Mouse (Mus musculus) hindbrain, embryonic 12.5 days (tissue): ENCODE data around the gene AL731706.1. TPM values are rescaled to one million over a fixed set of nuclear protein-coding genes. Genes with fewer than 3 reads are reported as not detected.
A peak's percentile ranks its signal among the peaks of the same experiment; 100 is the strongest.
"Not testable (repeated sequence)": the region's sequence is repeated elsewhere in the genome, so short reads cannot be mapped to it uniquely, and the experiment has no call there.

Experiments used
- ATAC-seq: fragments of 200-750 bp; cut with Nextera tagmentation; 2 replicates; pipeline ENCODE4 v1.8.0; 2017; ENCODE audit warnings: moderate TSS enrichment; ENCODE audit not compliant: low FRiP score
- H3K27ac ChIP-seq: fragments of 300-500 bp; sonication (generic); 2 replicates; pipeline ENCODE4 v1.5.1; 2016; ENCODE audit warnings: mild to moderate bottlenecking
- H3K27me3 ChIP-seq: fragments of 300-500 bp; sonication (generic); 2 replicates; pipeline ENCODE4 v1.6.1; 2016; ENCODE audit warnings: mild to moderate bottlenecking
- H3K36me3 ChIP-seq: fragments of 300-500 bp; sonication (generic); 2 replicates; pipeline ENCODE4 v1.6.1; 2016; ENCODE audit warnings: mild to moderate bottlenecking
- H3K4me1 ChIP-seq: fragments of 300-500 bp; sonication (generic); 2 replicates; pipeline ENCODE4 v1.6.1; 2016
- H3K4me2 ChIP-seq: fragments of 300-500 bp; sonication (generic); replicated peaks from 2 replicates; pipeline ENCODE4 v1.6.1; 2016; ENCODE audit warnings: mild to moderate bottlenecking
- H3K4me3 ChIP-seq: fragments of 300-500 bp; sonication (generic); 2 replicates; pipeline ENCODE4 v1.5.1; 2016; ENCODE audit warnings: mild to moderate bottlenecking
- H3K9ac ChIP-seq: fragments of 300-500 bp; sonication (generic); 2 replicates; pipeline ENCODE4 v1.6.1; 2016; ENCODE audit warnings: mild to moderate bottlenecking, moderate library complexity
- H3K9me3 ChIP-seq: fragments of 300-500 bp; sonication (generic); replicated peaks from 2 replicates; pipeline ENCODE4 v1.6.1; 2016; ENCODE audit warnings: mild to moderate bottlenecking
- WGBS: fragments of 180-500 bp; shearing (Covaris S2); methylation state at CpG from one replicate; pipeline ENCODE4 v1.1.7; 2016; 5-methylcytosine and 5-hydroxymethylcytosine counted together
- polyA plus RNA-seq: library from polyadenylated mRNA; unstranded; fragments of >200 nt; fragmentation: Nextera tagmentation; extraction: Ambion mirVana; gene quantifications from 2 replicates; pipeline ENCODE4 v1.2.1, GENCODE M21; 2016

The AL731706.1 gene
- polyA plus RNA-seq, 1 experiment from 2014 or later, result 30.3 TPM

- no peaks in the 10 kb centered on the region for H3K36me3 ChIP-seq
- no peak overlapping the region for H3K27ac ChIP-seq
- H3K4me1 ChIP-seq, result peaks cover 5% of the 10 kb centered on the region; the same call in 1 of the 2 replicates
- no peaks in the 10 kb centered on the region for H3K9me3 ChIP-seq
- H3K27me3 ChIP-seq, result no peaks in the 10 kb centered on the region
- no peak overlapping the region for H3K9ac ChIP-seq
- no peak overlapping the region for H3K4me3 ChIP-seq
- no peak overlapping the region for H3K4me2 ChIP-seq
- WGBS, result 78% methylated on average over 2 of the region's 2 CpGs
- no peak for ATAC-seq
Measured at GRCm38 (mm10) chr2:136896131-136896530, 4.9 kb upstream of the AL731706.1 start.

GRCm38 (mm10) chr2:136894494-136894893 lies 3.3 kb upstream of the AL731706.1 start:
- no peak for ATAC-seq

GRCm38 (mm10) chr2:136891951-136892371 lies 772 bp upstream of the AL731706.1 start:
- peak overlapping the region; percentile 95 for H3K27ac ChIP-seq
- no peaks in the 10 kb centered on the region for H3K27me3 ChIP-seq
- H3K4me2 ChIP-seq, result peak overlapping the region; percentile 55
- H3K4me3 ChIP-seq, result peak overlapping the region; percentile 80
- peaks cover 12% of the 10 kb centered on the region; the same call in 1 of the 2 replicates for H3K4me1 ChIP-seq
- no peaks in the 10 kb centered on the region for H3K9me3 ChIP-seq
- peak; percentile 82 for ATAC-seq
- H3K9ac ChIP-seq, result peak overlapping the region; percentile 62
- no peaks in the 10 kb centered on the region for H3K36me3 ChIP-seq
- WGBS, result under 1% methylated on average over 23 of the region's 23 CpGs

More at GRCm38 (mm10) chr2:136894494-136894893, 3.3 kb upstream of the AL731706.1 start:
- 70% methylated on average over 2 of the region's 2 CpGs for WGBS
- no peak overlapping the region for H3K9ac ChIP-seq
- no peak overlapping the region for H3K4me3 ChIP-seq
- H3K36me3 ChIP-seq, result no peaks in the 10 kb centered on the region
- no peak overlapping the region for H3K27ac ChIP-seq
- no peak overlapping the region for H3K4me2 ChIP-seq
- no peaks in the 10 kb centered on the region for H3K9me3 ChIP-seq
- peaks cover 10% of the 10 kb centered on the region; the same call in 1 of the 2 replicates for H3K4me1 ChIP-seq
- H3K27me3 ChIP-seq, result no peaks in the 10 kb centered on the region

GRCm38 (mm10) chr2:136890716-136891067 lies 497 bp downstream of the AL731706.1 start:
- H3K9me3 ChIP-seq, H3K36me3 ChIP-seq, H3K27me3 ChIP-seq: not testable (repeated sequence)
- Histone ChIP-seq H3K4me2 (peak overlapping the region; percentile 50), H3K4me3 (peak overlapping the region; percentile 80), H3K9ac (peak overlapping the region; percentile 80), H3K27ac (peak overlapping the region; percentile 95), H3K4me1 (peaks cover 12% of the 10 kb centered on the region; the same call in 1 of the 2 replicates)
- 6% methylated on average over 15 of the region's 15 CpGs for WGBS
- peak; percentile 77 for ATAC-seq

GRCm38 (mm10) chr2:136886846-136887245 lies 4.3 kb downstream of the AL731706.1 start:
- 74% methylated on average over 4 of the region's 4 CpGs for WGBS

GRCm38 (mm10) chr2:136885579-136885978 lies 5.6 kb downstream of the AL731706.1 start, which contains the start of gene AL731706.2:
Gene AL731706.2 (minus strand): TSS chr2:136885679.
- Histone ChIP-seq H3K4me2 (no peak within 1 kb of the TSS), H3K36me3 (peaks cover 25% of the 10 kb centered on the region), H3K27me3 (no peaks in the 10 kb centered on the region), H3K9ac (no peak within 1 kb of the TSS), H3K4me1 (0 out of 2 replicates have a peak, but pooled peaks cover 7% of the 10 kb centered on the region), H3K27ac (no peak within 1 kb of the TSS), H3K4me3 (no peak within 1 kb of the TSS), H3K9me3 (no peaks in the 10 kb centered on the region)
- 99% methylated on average over 2 of the region's 2 CpGs for WGBS
- ATAC-seq, result no peak

More at GRCm38 (mm10) chr2:136886846-136887245, 4.3 kb downstream of the AL731706.1 start:
- Histone ChIP-seq H3K36me3 (peaks cover 15% of the 10 kb centered on the region), H3K27me3 (no peaks in the 10 kb centered on the region), H3K4me3 (no peak overlapping the region), H3K4me2 (no peak overlapping the region), H3K27ac (no peak overlapping the region), H3K9me3 (no peaks in the 10 kb centered on the region), H3K9ac (no peak overlapping the region), H3K4me1 (0 out of 2 replicates have a peak, but pooled peaks cover 7% of the 10 kb centered on the region)
- ATAC-seq, result no peak

- peak; percentile 67; the same call in 1 of the 2 replicates for ATAC-seq
- 14% methylated on average over 5 of the region's 5 CpGs for WGBS
- Histone ChIP-seq H3K4me3 (no peak overlapping the region), H3K27me3 (no peaks in the 10 kb centered on the region), H3K27ac (peak overlapping the region; percentile 62), H3K9ac (no peak overlapping the region), H3K36me3 (no peaks in the 10 kb centered on the region), H3K9me3 (no peaks in the 10 kb centered on the region), H3K4me1 (peaks cover 11% of the 10 kb centered on the region), H3K4me2 (no peak overlapping the region; the same call in 1 of the 2 replicates)
Measured at GRCm38 (mm10) chr2:136854543-136855388, 36.4 kb downstream of the AL731706.1 start.

GRCm38 (mm10) chr2:136850366-136850765 lies 40.8 kb downstream of the AL731706.1 start:
- Histone ChIP-seq H3K27ac (no peak overlapping the region), H3K4me3 (no peak overlapping the region), H3K36me3 (no peaks in the 10 kb centered on the region), H3K9me3 (no peaks in the 10 kb centered on the region), H3K4me1 (peaks cover 11% of the 10 kb centered on the region), H3K9ac (no peak overlapping the region), H3K4me2 (no peak overlapping the region), H3K27me3 (no peaks in the 10 kb centered on the region)
- WGBS, result 75% methylated on average over 3 of the region's 3 CpGs
- no peak for ATAC-seq

- Histone ChIP-seq H3K27me3 (no peaks in the 10 kb centered on the region), H3K4me1 (no peaks in the 10 kb centered on the region), H3K36me3 (no peaks in the 10 kb centered on the region), H3K4me3 (no peak overlapping the region), H3K9me3 (no peaks in the 10 kb centered on the region), H3K27ac (no peak overlapping the region), H3K9ac (no peak overlapping the region), H3K4me2 (no peak overlapping the region)
- no peak for ATAC-seq
- WGBS, result 70% methylated on average over 1 of the region's 1 CpGs
Measured at GRCm38 (mm10) chr2:136837994-136838393, 53.2 kb downstream of the AL731706.1 start.

- H3K9me3 ChIP-seq, result no peaks in the 10 kb centered on the region
- 69% methylated on average over 3 of the region's 3 CpGs for WGBS
- H3K27me3 ChIP-seq, result no peaks in the 10 kb centered on the region
- no peak overlapping the region for H3K9ac ChIP-seq
- no peak overlapping the region for H3K27ac ChIP-seq
- H3K36me3 ChIP-seq, result no peaks in the 10 kb centered on the region
- no peak overlapping the region for H3K4me2 ChIP-seq
- no peaks in the 10 kb centered on the region for H3K4me1 ChIP-seq
- ATAC-seq, result no peak
- no peak overlapping the region for H3K4me3 ChIP-seq
Measured at GRCm38 (mm10) chr2:136835882-136836281, 55.3 kb downstream of the AL731706.1 start.

- Histone ChIP-seq H3K9me3 (no peaks in the 10 kb centered on the region), H3K9ac (no peak overlapping the region), H3K4me1 (no peaks in the 10 kb centered on the region), H3K4me2 (no peak overlapping the region), H3K36me3 (no peaks in the 10 kb centered on the region), H3K27me3 (no peaks in the 10 kb centered on the region), H3K4me3 (no peak overlapping the region), H3K27ac (no peak overlapping the region)
- no peak for ATAC-seq
- 91% methylated on average over 1 of the region's 1 CpGs for WGBS
Measured at GRCm38 (mm10) chr2:136834715-136835075, 56.5 kb downstream of the AL731706.1 start.

GRCm38 (mm10) chr2:136833976-136834714 lies 57.0 kb downstream of the AL731706.1 start:
- no peak overlapping the region for H3K27ac ChIP-seq
- 87% methylated on average over 3 of the region's 3 CpGs for WGBS

More at GRCm38 (mm10) chr2:136833976-136834714, 57.0 kb downstream of the AL731706.1 start:
- H3K4me3 ChIP-seq, result no peak overlapping the region
- H3K4me1 ChIP-seq, result no peaks in the 10 kb centered on the region
- H3K9ac ChIP-seq, result no peak overlapping the region
- H3K36me3 ChIP-seq, result no peaks in the 10 kb centered on the region
- H3K9me3 ChIP-seq, result no peaks in the 10 kb centered on the region
- H3K4me2 ChIP-seq, result no peak overlapping the region
- no peaks in the 10 kb centered on the region for H3K27me3 ChIP-seq
- no peak for ATAC-seq
